Mouse (Mus musculus) erythroblast, adult 5-6 weeks (primary cell): ENCODE results near the gene Lrguk. TPM values are rescaled to one million over a fixed set of nuclear protein-coding genes. Genes with fewer than 3 reads are reported as not detected.

Experiments
- ATAC-seq: replicated peaks from 2 replicates; pipeline ENCODE4 v1.8.0; 2016; ENCODE audit warnings: moderate number of reproducible peaks, mild to moderate bottlenecking, moderate TSS enrichment, inconsistent platforms; ENCODE audit not compliant: poor library complexity, low FRiP score, severe bottlenecking
- total RNA-seq, 2 experiments: library from RNA; stranded (forward) in 1 of 2; stranded (reverse) in 1 of 2; fragments of 150-400 nt in 1 of 2; fragments of 200-764, 138-1000 nt in 1 of 2; gene quantifications; 2 replicates each; pipeline versions ENCODE4 v1.2.3 to v1.2.4; 2015 to 2017; ENCODE audit warnings: low replicate concordance in 2 of 2

The Lrguk gene
- 0.19 TPM in 1 of 2 replicates, not detected in the other for total RNA-seq (2015; ENCODE audit: low replicate concordance)
- not detected in 2 replicates for total RNA-seq (2017; ENCODE audit: low replicate concordance)

- ATAC-seq, result no peak; the same call in 1 of the 2 replicates
Measured at GRCm38 (mm10) chr6:34028933-34029745, at the start of gene Lrguk. Gene Lrguk, plus strand, starts transcription at chr6:34029448.

GRCm38 (mm10) chr6:33982709-33983108 lies 46.5 kb upstream of the Lrguk start:
- ATAC-seq, result no peak

DNA sequence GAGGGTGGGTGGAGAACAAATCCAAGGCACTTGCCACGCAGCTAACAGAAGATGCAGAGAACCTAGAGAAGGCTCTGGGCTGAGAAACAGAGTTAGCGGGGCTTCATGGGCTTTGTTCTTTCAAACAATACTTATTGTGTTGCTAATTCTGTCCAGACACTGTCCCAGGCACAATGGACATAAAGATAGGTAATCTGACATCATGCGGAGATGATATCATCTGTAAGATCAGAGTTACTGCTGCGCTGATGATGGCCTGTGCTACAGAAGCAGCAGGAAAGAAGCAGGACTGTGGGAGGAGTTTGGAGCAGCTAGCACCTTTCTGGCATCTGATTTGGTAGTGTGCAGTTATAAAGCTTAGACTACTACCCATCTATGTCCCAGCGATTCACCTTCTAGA lies 42.1 kb upstream of the Lrguk start:
- no peak for ATAC-seq

DNA sequence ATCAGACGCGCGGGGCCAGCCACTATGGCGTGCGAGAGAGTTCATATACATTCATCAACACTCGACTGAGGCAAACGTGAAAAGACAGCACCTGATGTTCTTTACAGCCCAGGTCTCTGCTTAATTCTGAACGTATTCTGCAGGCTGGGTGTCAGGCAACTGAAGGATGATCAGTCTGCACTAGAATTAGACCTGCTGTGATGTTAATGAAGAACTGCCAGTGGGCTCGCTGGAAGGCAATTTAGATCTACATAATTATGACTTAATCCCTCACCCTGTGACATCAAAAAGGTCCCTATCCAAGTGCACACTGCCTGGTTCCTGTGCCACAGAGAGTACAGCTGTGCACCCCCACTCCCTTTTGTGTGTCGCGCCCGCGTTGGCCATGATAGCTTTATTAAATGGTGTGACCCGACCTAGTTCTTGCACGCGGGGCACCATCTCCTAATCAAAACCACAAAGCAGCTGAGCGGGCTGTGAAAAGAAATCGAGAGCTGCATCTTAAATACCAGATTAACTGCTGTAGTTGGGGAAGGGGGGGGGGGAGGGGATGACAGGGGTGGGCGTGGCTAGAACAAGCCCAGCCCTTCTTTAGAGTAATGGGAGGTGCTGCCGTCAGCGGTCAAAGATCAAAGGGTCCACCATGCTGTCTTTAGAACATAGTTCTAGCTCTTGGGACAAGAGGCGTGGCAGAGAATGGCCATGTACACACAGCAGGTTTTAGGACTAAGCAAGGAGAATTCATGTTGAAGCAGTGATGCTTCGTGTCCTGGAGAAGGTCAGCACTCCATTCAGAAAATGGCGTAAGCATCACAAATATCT lies 36.8 kb upstream of the Lrguk start:
- ATAC-seq, result no peak

DNA sequence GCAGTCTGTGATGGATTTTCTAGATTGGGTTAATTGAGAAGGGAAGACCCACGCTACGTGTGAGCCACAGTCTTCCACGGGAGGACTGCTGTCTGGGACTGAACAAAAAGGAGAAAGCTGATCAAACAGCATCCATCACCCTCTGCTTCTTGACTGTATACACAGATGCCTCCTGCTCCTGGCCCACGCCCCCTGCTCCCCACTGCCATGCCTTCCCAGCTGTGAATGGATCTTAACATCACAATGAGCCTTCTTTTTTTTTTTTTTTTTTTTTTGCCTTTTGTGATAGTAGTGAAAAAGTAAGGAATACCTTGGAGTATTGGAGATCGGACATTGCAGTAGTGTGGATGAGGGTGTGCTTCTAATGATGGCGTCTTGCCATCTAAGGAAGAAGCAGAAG lies 35.4 kb upstream of the Lrguk start:
- no peak for ATAC-seq

GRCm38 (mm10) chr6:33998590-33998989 lies 30.7 kb upstream of the Lrguk start:
- ATAC-seq, result no peak

DNA sequence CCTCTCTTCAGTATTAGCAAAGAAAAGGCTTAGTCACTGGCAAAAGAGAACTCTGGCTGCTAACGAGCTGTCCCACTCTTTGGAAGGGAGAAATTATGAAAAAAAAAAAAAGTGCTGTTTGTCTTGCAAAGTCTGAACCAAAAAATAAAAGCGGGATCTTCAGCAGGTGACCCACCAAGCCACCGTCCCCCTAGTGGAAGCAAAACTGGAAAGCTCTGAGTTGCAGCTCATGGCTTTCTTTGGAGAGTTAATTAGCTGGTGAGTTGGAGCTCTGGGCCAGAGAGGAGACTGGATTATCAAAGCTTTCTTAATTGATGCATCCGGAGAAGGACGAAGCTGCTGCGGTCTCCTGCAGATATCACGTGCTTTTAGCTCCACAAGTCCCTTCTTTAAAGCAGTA lies 29.7 kb upstream of the Lrguk start:
- no peak for ATAC-seq

DNA sequence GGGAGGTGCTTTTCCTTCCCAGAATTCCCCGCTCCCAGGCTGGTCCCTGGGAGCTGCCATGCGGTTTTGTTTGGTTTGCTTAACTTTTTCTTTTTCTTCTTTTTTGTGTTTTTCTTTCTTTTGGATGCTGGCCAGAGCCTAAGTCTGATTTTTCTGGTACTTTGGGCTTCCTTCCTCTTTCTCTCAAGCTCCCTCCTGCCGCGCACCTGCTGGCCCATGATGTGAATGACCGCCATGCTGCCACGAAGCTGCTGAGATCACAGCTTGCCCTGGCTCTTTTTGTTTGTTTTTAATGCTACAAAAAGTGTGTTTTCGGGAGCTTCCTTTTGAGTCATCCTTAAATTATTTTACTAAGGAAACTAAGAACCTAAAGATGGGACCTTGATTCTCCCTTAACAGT lies 28.6 kb upstream of the Lrguk start:
- no peak for ATAC-seq

DNA sequence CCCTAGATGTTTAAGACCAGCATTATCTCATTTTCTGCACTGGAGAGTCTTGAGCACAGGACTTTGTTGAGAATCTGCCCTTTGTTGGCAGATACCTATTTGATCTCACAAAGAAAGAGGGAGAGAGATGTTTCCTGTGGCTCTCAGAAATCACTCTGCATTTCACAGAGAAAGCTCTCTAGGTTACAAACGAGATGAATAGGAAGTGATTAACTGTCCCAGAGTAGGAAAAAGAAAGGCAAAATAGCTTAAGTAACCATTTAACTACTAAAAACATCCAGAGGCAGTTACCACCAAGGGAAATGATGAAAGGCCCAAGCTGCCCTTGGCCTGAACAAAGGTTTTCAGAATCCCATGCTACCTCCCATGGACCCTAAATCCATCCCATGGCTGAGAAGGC lies 26.2 kb upstream of the Lrguk start:
- no peak for ATAC-seq

GRCm38 (mm10) chr6:34013469-34013868 lies 15.8 kb upstream of the Lrguk start:
- no peak for ATAC-seq

DNA sequence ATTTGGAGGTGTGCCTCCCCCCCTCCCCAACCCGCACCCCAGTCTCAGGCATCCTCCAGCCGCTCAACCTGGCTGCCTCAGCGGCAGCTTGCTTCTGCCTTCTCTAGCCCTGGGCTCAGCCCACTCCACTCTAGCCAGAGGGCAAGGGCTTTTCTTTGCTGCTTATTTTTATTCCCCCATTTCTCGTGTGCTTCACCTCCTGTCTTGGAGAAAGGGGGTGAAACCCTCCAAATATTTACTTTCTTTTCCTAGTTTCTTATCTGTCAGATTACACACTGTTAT lies 439 bp downstream of the Lrguk start:
- no peak for ATAC-seq

DNA sequence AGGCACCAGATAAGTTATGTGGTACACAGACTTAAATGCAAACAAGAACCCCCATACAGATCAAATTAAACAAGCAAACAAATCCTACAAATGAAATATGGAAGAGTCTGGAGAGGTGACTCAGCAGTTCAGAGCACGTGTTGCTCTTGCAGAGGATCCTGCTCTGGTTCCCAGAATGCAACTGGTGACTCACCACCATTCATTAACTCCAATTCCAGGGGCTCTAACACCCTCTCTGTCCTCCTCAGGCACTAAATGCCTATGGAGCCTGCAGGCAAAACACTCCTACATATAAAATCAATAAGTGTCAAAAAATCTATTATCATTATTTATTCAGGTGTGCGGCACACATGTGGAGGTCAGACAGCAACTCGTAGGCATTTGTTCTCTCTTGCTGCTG lies 4.8 kb downstream of the Lrguk start:
- ATAC-seq, result no peak

DNA sequence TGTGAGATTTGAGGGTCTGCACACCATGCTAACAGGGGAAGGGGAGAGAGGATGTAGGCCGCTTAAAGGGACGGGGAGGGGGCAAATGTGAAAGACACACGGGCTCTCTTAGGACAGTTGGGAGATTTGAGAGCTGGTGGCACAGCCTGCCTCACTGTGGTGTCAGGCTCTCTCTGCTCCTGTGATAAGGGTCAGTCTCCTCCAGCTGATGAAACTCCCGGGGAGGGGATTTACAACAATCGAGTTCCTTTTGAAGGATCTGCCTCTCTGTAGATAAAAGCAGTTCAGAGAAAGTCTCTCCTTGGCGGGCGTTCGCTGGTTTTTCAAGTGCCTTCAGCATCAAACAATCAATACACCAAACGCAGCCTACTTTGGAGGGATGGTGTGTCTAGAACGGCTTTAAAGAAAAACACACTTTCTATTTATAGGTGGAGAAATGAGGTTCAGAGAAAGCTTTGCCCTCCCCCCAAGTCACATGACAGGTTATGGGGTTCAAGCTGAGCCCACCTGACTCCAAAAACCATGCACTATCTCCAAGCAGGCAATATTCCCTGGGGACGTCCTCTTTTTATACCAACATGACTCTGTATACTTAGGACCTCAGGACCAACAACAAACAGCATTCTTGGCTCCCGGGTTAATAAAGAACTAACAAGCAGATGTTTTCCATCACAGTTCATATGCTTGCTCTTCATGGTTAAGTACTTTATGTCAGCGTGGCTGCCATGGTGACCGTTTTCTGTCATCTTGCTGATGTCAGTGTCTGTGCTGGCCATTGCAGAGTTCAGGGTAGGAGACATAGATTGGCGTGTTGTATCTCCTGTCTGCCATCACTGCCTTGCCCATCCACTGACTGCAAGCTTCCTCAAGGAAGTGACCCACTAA lies 5.6 kb downstream of the Lrguk start:
- ATAC-seq, result no peak

DNA sequence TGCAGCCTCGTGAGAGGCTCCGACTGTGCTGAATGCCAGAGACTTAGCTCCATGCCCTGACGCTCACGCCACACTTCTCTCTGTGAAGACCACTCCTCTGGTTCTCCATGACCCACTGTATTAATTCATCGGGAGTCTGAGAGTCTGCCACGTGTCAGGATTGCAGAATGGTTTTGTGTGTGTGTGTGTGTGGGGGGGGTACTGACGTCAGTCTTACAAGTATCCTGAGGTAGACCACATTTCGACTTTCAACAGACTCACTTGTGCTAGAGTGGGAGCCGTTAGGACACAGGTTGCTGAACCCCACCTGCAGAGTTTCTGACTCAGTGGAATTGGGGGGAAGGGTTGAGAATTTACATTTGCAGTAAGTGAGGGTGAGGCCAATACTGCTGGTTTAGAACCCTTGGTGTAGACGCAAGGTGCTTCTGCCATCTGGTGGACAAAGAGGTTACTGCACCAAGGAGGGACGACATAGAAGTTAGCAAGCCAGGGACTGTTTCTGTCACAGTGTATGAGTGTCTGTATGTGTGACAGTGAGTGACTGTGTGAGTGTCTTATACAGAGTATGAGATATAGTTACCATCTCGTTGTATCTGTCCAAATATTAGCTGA lies 11.5 kb downstream of the Lrguk start:
- ATAC-seq, result peak; percentile 84

DNA sequence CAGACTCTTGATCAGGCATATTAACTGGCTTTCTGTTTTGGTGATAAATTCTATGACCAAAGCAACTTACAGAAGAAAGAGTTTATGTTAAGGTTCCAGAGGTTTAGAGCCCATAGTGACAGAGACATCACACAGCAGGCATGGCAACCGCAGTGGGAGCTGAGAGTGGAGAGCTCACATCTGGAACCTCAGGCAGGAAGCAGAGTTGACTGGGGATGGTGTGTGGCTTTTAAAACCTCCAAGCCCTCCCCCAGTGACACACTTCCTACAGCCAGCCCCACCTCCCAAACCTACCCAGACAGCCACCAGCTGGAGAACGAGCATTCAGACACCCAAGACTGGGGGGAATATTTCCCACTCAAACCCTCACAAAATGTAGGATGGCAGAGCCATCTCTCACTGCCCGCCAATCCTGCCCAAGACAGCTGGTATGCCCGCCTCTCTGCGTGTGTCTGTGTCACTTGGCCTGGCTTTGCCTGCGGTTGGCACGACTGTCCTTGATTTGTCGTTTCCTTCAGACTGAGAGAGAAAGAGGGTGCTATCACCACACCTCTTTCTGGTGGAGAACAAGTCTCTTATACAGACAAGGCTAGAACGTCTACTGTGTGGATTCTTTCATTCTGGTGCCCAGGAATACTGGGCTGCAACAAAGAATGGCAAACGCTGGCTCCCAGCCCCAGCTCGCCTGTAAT lies 12.5 kb downstream of the Lrguk start:
- ATAC-seq, result no peak

- no peak for ATAC-seq
Measured at GRCm38 (mm10) chr6:34044228-34044811, 15.1 kb downstream of the Lrguk start.

- ATAC-seq, result no peak
Measured at GRCm38 (mm10) chr6:34044846-34045540, 15.7 kb downstream of the Lrguk start.

- ATAC-seq, result no peak
Measured at GRCm38 (mm10) chr6:34046551-34047186, 17.4 kb downstream of the Lrguk start.
